Mouse (Mus musculus) ovary, postnatal 14 days (tissue): ENCODE data around the gene Rsl24d1.
"Not testable (repeated sequence)": the region's sequence is repeated elsewhere in the genome, so short reads cannot be mapped to it uniquely, and the experiment has no call there.

Source experiments
- DNase-seq: peaks from one replicate; pipeline ENCODE4 v3.0.0; 2022; ENCODE audit warnings: low spot score

Gene Rsl24d1

DNA sequence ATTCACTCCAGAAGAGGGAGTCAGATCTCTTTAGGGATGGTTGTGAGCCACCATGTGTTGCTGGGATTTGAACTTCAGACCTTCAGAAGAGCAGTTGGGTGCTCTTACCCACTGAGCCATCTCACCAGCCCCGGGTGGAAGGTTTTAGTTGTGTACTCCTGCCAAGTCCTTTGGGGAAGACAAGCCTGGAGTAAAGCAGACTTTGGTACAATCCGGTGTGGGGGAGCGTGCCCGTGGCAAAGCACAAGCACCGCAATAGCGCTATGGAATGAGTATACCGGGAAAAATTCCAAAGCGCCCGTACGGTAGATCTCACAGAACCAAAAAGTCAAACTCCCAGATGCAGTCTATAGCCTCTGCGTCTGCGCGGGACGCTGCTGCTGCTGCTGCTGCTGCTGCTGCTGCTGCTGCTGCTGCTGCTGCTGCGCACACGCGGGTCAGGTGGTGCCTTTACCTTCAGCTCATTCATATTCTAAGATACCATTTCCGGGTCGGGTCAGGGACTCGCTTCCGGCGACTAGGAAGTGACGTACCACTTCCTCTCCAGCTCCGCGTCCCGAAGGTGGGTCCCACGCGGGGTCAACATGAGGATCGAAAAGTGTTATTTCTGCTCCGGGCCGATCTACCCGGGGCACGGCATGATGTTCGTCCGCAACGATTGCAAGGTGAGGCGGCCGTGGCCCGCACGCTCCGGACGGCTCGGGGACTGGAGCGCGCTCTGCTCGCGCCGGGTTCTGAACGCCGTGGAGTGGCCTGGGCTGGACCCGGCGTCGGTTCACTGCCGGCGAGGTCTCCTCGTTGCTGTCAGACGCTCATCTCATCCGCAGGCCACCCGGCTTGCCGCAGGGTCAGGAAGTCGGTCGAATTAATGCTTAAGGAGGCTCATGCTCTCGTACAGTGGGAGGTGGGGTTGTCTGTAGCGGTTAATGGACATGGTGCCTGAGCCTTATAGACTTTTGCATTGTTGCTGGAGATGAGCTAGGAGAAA lies at the start of gene Rsl24d1:
Gene Rsl24d1, plus strand, starts transcription at position 508 of the 988 bp plus-strand sequence.
- DNase-seq, result peak; percentile 62

GRCm38 (mm10) chr9:73063621-73064290 lies 49.5 kb upstream of the Rsl24d1 start:
- DNase-seq, result no peak

- no peak for DNase-seq
Measured at GRCm38 (mm10) chr9:73067086-73067485, 46.1 kb upstream of the Rsl24d1 start.

GRCm38 (mm10) chr9:73068230-73068679 lies 45.0 kb upstream of the Rsl24d1 start:
- DNase-seq, result no peak

DNA sequence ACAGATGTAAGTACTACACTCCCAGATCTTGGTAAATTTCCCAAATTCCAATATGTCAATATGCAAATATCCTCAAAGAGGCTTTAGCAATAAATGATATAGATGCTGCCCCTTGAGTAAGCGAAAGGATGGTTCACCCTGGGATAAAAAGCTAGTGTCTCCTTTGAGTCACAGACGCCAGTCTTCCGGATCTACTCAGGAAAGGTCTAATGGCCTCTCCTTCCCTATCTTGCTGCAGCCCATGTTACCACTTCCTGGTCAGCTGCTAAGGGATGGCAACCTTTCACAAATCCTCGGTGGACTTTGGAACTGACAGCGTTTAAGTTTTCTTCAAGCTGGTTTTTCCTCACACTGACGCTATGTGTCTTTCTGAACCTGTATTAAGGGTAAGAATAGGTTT lies 44.5 kb upstream of the Rsl24d1 start:
- no peak for DNase-seq

GRCm38 (mm10) chr9:73070971-73071659 lies 42.1 kb upstream of the Rsl24d1 start:
- no peak for DNase-seq

GRCm38 (mm10) chr9:73072426-73072825 lies 40.8 kb upstream of the Rsl24d1 start:
- DNase-seq, result no peak

- no peak for DNase-seq
Measured at GRCm38 (mm10) chr9:73073169-73073568, 40.1 kb upstream of the Rsl24d1 start.

- DNase-seq, result not testable (repeated sequence)
Measured at GRCm38 (mm10) chr9:73079349-73079748, 33.9 kb upstream of the Rsl24d1 start.

- DNase-seq, result no peak
Measured at GRCm38 (mm10) chr9:73079801-73080325, 33.4 kb upstream of the Rsl24d1 start.

- no peak for DNase-seq
Measured at GRCm38 (mm10) chr9:73082291-73083000, 30.8 kb upstream of the Rsl24d1 start.

GRCm38 (mm10) chr9:73083956-73084355 lies 29.3 kb upstream of the Rsl24d1 start:
- no peak for DNase-seq

DNA sequence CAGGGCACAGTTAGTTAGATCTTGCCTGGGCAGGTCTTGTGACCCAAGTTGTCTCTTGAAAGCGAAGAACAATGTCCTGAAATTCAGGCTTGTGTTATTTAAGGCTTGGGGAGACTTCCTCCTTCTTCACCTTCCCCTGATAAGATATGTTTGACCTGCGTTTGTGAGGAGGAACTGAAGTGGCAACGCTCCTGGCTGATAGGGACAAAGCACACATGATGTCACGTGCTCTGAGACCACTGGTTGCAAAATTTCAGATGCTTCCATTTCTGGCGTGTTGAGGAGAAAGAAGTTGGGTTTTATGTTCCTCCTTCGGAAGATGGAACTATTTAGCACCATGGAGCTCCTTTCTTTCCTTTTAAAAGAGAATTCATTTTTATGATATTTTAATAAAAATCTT lies 27.4 kb upstream of the Rsl24d1 start:
- DNase-seq, result no peak

- DNase-seq, result no peak
Measured at GRCm38 (mm10) chr9:73087121-73087520, 26.1 kb upstream of the Rsl24d1 start.

- no peak for DNase-seq
Measured at GRCm38 (mm10) chr9:73087581-73087980, 25.6 kb upstream of the Rsl24d1 start.

DNA sequence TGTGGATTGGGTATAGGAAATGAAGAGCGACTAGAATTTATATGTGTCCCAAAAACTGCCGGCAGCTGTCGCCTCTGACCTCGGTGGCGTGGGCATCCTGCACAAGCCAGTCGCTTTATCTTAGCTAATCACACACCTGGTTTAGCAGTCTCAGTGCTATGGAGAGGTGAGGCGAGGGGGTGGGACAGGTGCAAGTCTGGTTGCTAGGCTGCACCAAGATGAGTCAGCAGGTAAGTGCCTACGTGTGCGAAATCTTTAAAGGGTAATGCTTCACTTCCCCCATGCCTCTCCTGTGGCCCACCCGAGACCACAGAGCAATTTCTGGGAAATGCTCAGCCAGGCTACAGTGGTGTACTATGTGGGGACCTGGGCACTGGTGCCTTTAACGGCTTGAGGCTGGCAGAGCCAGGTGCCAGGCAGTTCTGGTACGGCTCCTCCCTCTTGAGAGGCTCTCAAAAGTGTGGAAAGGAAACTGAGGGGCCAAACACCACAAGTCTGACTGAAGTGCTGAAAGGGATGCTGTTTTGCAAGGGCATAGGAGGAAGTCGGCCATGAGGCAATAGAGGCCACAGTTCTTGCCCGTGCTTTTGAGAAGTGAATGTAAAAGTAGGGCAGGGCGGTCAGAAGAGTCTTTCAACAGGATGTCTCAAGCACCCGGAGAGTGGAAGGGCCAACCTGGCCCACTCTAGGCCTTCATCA lies 23.9 kb upstream of the Rsl24d1 start:
- DNase-seq, result no peak

GRCm38 (mm10) chr9:73090121-73090520 lies 23.1 kb upstream of the Rsl24d1 start:
- DNase-seq, result no peak

DNA sequence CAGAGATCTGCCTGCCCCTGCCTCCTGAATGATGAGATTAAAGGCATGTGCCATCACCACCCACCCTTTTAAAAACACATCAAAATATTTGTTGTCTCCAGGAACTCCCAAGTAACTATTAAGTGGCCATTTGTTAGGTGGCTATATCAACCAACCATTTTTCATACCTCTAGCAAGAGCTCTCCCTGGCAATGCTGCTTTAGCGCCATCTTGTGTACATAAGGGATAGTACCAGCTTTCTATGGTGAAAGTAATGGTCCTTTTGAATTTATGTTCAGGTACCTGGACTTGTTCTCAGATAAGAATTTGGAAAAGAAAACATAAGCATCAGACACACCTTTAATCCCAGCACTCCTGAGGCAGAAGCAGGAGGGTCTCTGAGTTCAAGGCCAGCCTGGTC lies 21.5 kb upstream of the Rsl24d1 start:
- peak; percentile 41 for DNase-seq

DNA sequence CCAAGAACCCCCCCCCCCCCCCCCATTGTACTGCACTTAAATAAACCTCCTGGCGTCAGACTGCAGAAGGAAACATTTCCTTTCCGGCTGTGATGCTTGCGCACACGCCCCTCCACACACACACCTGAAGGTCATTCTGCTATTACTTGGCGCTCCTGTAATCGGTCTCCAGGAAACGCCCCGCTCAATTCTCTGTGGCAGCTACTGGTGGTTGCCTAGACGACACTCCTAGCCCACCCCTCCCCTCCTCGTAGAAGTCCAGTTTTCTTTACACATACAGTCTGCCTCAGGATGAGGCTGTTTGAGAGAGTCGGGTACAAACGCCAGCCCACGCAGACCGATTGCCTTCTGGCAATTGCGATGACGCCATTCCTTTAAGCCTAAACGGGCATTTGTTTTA lies 18.6 kb upstream of the Rsl24d1 start:
- DNase-seq, result no peak

DNA sequence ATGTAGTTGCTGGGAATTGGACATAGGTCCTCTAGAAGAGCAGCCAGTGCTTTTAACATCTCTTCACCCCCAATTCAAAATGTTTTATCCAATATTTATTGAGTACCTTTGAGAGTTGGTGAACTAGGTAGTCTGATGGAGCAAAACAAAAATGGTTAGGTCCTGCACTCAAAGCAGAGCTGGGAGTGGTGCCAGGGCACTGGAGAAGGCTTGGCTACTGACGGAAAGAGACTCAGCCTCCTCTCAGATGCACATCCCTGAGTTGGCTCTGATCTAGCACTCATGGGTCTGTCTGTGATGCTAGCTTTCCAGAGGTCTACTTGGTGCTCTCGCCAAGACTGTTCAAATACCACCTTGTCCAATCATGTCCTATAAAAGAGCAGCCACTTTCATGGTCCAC lies 15.3 kb upstream of the Rsl24d1 start:
- DNase-seq, result no peak

- DNase-seq, result no peak
Measured at GRCm38 (mm10) chr9:73101536-73101935, 11.7 kb upstream of the Rsl24d1 start, which contains the start of gene Khdc3. Khdc3 (plus strand) TSS chr9:73101836.
